Mouse (Mus musculus): ENCODE results near the gene 4930402F06Rik. TPM values are rescaled to one million over a fixed set of nuclear protein-coding genes. Genes with fewer than 3 reads are reported as not detected.

Gene 4930402F06Rik
- polyA plus RNA-seq, 1 experiment from 2014 or later: not detected

GRCm38 (mm10) chr2:35336388-35337280 is 60.3 kb downstream of the 4930402F06Rik start, which contains the start of gene Stom:
Gene Stom (minus strand): TSS chr2:35336976.
- H3K4me2 ChIP-seq: peak within 1 kb of the TSS; percentile 81
- H3K4me3 ChIP-seq: peak within 1 kb of the TSS; percentile 90
- no peaks in the 10 kb centered on the region for H3K9me3 ChIP-seq (replicated peaks)
- H3K27ac ChIP-seq: peak within 1 kb of the TSS; percentile 100
- no peaks in the 10 kb centered on the region; the same call in 1 of the 2 replicates for H3K27me3 ChIP-seq (replicated peaks)
- under 1% methylated on average over 45 of the region's 45 CpGs for WGBS (ENCODE audit: insufficient replicate concordance)
- peak; percentile 94 for ATAC-seq
- peaks cover 50% of the 10 kb centered on the region for H3K4me1 ChIP-seq
- peaks cover 26% of the 10 kb centered on the region for H3K36me3 ChIP-seq
- peak within 1 kb of the TSS; percentile 97 for H3K9ac ChIP-seq

GRCm38 (mm10) chr2:35335620-35336019 is 61.4 kb downstream of the 4930402F06Rik start:
- peak overlapping the region; percentile 81 for H3K4me2 ChIP-seq
- peaks cover 31% of the 10 kb centered on the region for H3K36me3 ChIP-seq
- peak overlapping the region; percentile 97 for H3K9ac ChIP-seq
- peaks cover 60% of the 10 kb centered on the region for H3K4me1 ChIP-seq
- ATAC-seq: no peak
- H3K9me3 ChIP-seq (replicated peaks): no peaks in the 10 kb centered on the region
- H3K27ac ChIP-seq: peak overlapping the region; percentile 100
- 16% methylated on average over 7 of the region's 7 CpGs for WGBS (ENCODE audit: insufficient replicate concordance)
- H3K4me3 ChIP-seq: peak overlapping the region; percentile 90
- H3K27me3 ChIP-seq (replicated peaks): no peaks in the 10 kb centered on the region

GRCm38 (mm10) chr2:35333670-35334069 is 63.3 kb downstream of the 4930402F06Rik start:
- peak overlapping the region; percentile 97 for H3K9ac ChIP-seq
- no peaks in the 10 kb centered on the region for H3K27me3 ChIP-seq (replicated peaks)
- no peaks in the 10 kb centered on the region for H3K9me3 ChIP-seq (replicated peaks)
- peak overlapping the region; percentile 100 for H3K27ac ChIP-seq
- H3K4me3 ChIP-seq: peak overlapping the region; percentile 90
- no peak for ATAC-seq
- H3K4me1 ChIP-seq: peaks cover 77% of the 10 kb centered on the region
- peak overlapping the region; percentile 81 for H3K4me2 ChIP-seq
- peaks cover 48% of the 10 kb centered on the region for H3K36me3 ChIP-seq

GRCm38 (mm10) chr2:35331205-35331604 is 65.8 kb downstream of the 4930402F06Rik start:
- no peak for ATAC-seq
- H3K9ac ChIP-seq: no peak overlapping the region
- H3K4me1 ChIP-seq: peaks cover 88% of the 10 kb centered on the region
- peak overlapping the region; percentile 71 for H3K27ac ChIP-seq
- H3K9me3 ChIP-seq (replicated peaks): no peaks in the 10 kb centered on the region
- H3K27me3 ChIP-seq (replicated peaks): no peaks in the 10 kb centered on the region
- H3K36me3 ChIP-seq: peaks cover 61% of the 10 kb centered on the region
- H3K4me3 ChIP-seq: no peak overlapping the region
- WGBS (ENCODE audit: insufficient replicate concordance): 71% methylated on average over 2 of the region's 2 CpGs
- peak overlapping the region; percentile 81 for H3K4me2 ChIP-seq

- Histone ChIP-seq H3K36me3 (peaks cover 75% of the 10 kb centered on the region), H3K27me3 (replicated peaks) (no peaks in the 10 kb centered on the region), H3K4me3 (no peak overlapping the region), H3K9ac (peak overlapping the region; percentile 74), H3K4me1 (peaks cover 99% of the 10 kb centered on the region), H3K9me3 (replicated peaks) (no peaks in the 10 kb centered on the region), H3K4me2 (peak overlapping the region; percentile 73), H3K27ac (peak overlapping the region; percentile 98)
- no peak for ATAC-seq
- WGBS (ENCODE audit: insufficient replicate concordance): 43% methylated on average over 2 of the region's 2 CpGs
Measured at GRCm38 (mm10) chr2:35329061-35329460, 67.9 kb downstream of the 4930402F06Rik start.

GRCm38 (mm10) chr2:35328064-35328792 is 68.7 kb downstream of the 4930402F06Rik start:
- peak overlapping the region; percentile 74 for H3K9ac ChIP-seq
- ATAC-seq: no peak

GRCm38 (mm10) chr2:35327583-35327982 is 69.4 kb downstream of the 4930402F06Rik start:
- 18% methylated on average over 10 of the region's 10 CpGs for WGBS (ENCODE audit: insufficient replicate concordance)

More at GRCm38 (mm10) chr2:35328064-35328792, 68.7 kb downstream of the 4930402F06Rik start:
- Histone ChIP-seq H3K4me3 (peak overlapping the region; percentile 41), H3K4me2 (peak overlapping the region; percentile 73), H3K27ac (peak overlapping the region; percentile 98), H3K4me1 (peaks cover 99% of the 10 kb centered on the region), H3K27me3 (replicated peaks) (no peaks in the 10 kb centered on the region), H3K36me3 (peaks cover 81% of the 10 kb centered on the region), H3K9me3 (replicated peaks) (no peaks in the 10 kb centered on the region)
- WGBS (ENCODE audit: insufficient replicate concordance): 34% methylated on average over 11 of the region's 11 CpGs

GRCm38 (mm10) chr2:35326931-35327330 is 70.0 kb downstream of the 4930402F06Rik start:
- Histone ChIP-seq H3K4me1 (peaks cover 99% of the 10 kb centered on the region), H3K4me3 (peak overlapping the region; percentile 31), H3K27ac (peak overlapping the region; percentile 81), H3K27me3 (replicated peaks) (no peaks in the 10 kb centered on the region), H3K4me2 (peak overlapping the region; percentile 73), H3K36me3 (peaks cover 81% of the 10 kb centered on the region), H3K9ac (peak overlapping the region; percentile 57; the same call in 1 of the 2 replicates), H3K9me3 (replicated peaks) (no peaks in the 10 kb centered on the region)
- no peak for ATAC-seq
- WGBS (ENCODE audit: insufficient replicate concordance): 66% methylated on average over 1 of the region's 1 CpGs

More at GRCm38 (mm10) chr2:35327583-35327982, 69.4 kb downstream of the 4930402F06Rik start:
- no peaks in the 10 kb centered on the region for H3K9me3 ChIP-seq (replicated peaks)
- peak overlapping the region; percentile 98 for H3K27ac ChIP-seq
- H3K4me3 ChIP-seq: peak overlapping the region; percentile 41
- H3K4me1 ChIP-seq: peaks cover 99% of the 10 kb centered on the region
- peak overlapping the region; percentile 73 for H3K4me2 ChIP-seq
- ATAC-seq: peak; percentile 82
- no peaks in the 10 kb centered on the region for H3K27me3 ChIP-seq (replicated peaks)
- peaks cover 81% of the 10 kb centered on the region for H3K36me3 ChIP-seq
- H3K9ac ChIP-seq: peak overlapping the region; percentile 74

- H3K4me1 ChIP-seq: peaks cover 98% of the 10 kb centered on the region
- H3K4me2 ChIP-seq: peak overlapping the region; percentile 73
- peak overlapping the region; percentile 31 for H3K4me3 ChIP-seq
- H3K27ac ChIP-seq: peak overlapping the region; percentile 81
- WGBS (ENCODE audit: insufficient replicate concordance): 54% methylated on average over 10 of the region's 10 CpGs
- H3K9ac ChIP-seq: peak overlapping the region; percentile 57
- no peaks in the 10 kb centered on the region for H3K9me3 ChIP-seq (replicated peaks)
- ATAC-seq: peak; percentile 76
- H3K27me3 ChIP-seq (replicated peaks): no peaks in the 10 kb centered on the region
- peaks cover 86% of the 10 kb centered on the region for H3K36me3 ChIP-seq
Measured at GRCm38 (mm10) chr2:35325930-35326329, 71.0 kb downstream of the 4930402F06Rik start.

Data from liver, embryonic 12.5 days (tissue).